Mouse (Mus musculus) megakaryocyte, embryonic 14.5 days (primary cell): Measurements from ENCODE around the gene Card10.

Experiments
- FLI1 ChIP-seq: IDR thresholded peaks from 2 replicates; pipeline ENCODE4 v1.6.1; 2012; ENCODE audit warnings: low read length, inconsistent platforms, mixed read lengths
- GATA1 ChIP-seq: IDR thresholded peaks from 3 replicates; pipeline ENCODE4 v1.6.1; 2012; ENCODE audit warnings: mixed read lengths, low read length, inconsistent platforms, borderline replicate concordance

- TF ChIP-seq GATA1 = no peak
- no peak for TF ChIP-seq FLI1
These were observed 39.1 kb downstream of the Card10 start for GRCm38 (mm10) chr15:78763704-78764103.
